Mouse (Mus musculus) kidney, embryonic 14.5 days (tissue): ENCODE data around the gene D430041D05Rik. TPM values are rescaled to one million over a fixed set of nuclear protein-coding genes. Genes with fewer than 3 reads are reported as not detected.

Experiments used
- ATAC-seq: fragments of 200-750 bp; cut with Nextera tagmentation; 2 replicates; pipeline ENCODE4 v1.8.0; 2017; ENCODE audit warnings: moderate number of reproducible peaks, mild to moderate bottlenecking, moderate TSS enrichment, moderate library complexity; ENCODE audit not compliant: low FRiP score, low TSS enrichment
- H3K27ac ChIP-seq: fragments of 300-500 bp; sonication (generic); 2 replicates; pipeline ENCODE4 v1.5.1; 2014; ENCODE audit warnings: low read depth, mild to moderate bottlenecking, low read length, moderate library complexity, mixed read lengths
- H3K27me3 ChIP-seq: fragments of 300-500 bp; sonication (generic); 2 replicates; pipeline ENCODE4 v1.6.1; 2014; ENCODE audit warnings: mild to moderate bottlenecking, low read length; ENCODE audit not compliant: control insufficient read depth, insufficient read depth
- H3K36me3 ChIP-seq: fragments of 300-500 bp; sonication (generic); 2 replicates; pipeline ENCODE4 v1.6.1; 2014; ENCODE audit warnings: low read length, mixed read lengths; ENCODE audit not compliant: control insufficient read depth, insufficient read depth
- H3K4me1 ChIP-seq: fragments of 300-500 bp; sonication (generic); 2 replicates; pipeline ENCODE4 v1.6.1; 2014; ENCODE audit warnings: low read length, mixed read lengths; ENCODE audit not compliant: control insufficient read depth, insufficient read depth
- H3K4me2 ChIP-seq: fragments of 300-500 bp; sonication (generic); replicated peaks from 2 replicates; pipeline ENCODE4 v1.6.1; 2014; ENCODE audit warnings: low read depth, mild to moderate bottlenecking, low read length
- H3K4me3 ChIP-seq: fragments of 300-500 bp; sonication (generic); 2 replicates; pipeline ENCODE4 v1.5.1; 2014; ENCODE audit warnings: mild to moderate bottlenecking, low read length
- H3K9ac ChIP-seq: fragments of 300-500 bp; sonication (generic); 2 replicates; pipeline ENCODE4 v1.6.1; 2014; ENCODE audit warnings: low read depth, mild to moderate bottlenecking, low read length, moderate library complexity
- H3K9me3 ChIP-seq: fragments of 300-500 bp; sonication (generic); 2 replicates; pipeline ENCODE4 v1.6.1; 2016; ENCODE audit warnings: low read length; ENCODE audit not compliant: control insufficient read depth
- WGBS: fragments of 180-500 bp; shearing (Covaris S2); extraction: QIAGEN DNeasy Blood & Tissue Kit; methylation state at CpG from one replicate; pipeline ENCODE4 v1.1.7; 2014; 5-methylcytosine and 5-hydroxymethylcytosine counted together
- polyA plus RNA-seq: library from polyadenylated mRNA; unstranded; fragments of >200 nt; fragmentation: Nextera tagmentation; extraction: Ambion mirVana; gene quantifications from 2 replicates; pipeline ENCODE4 v1.2.1, GENCODE M21; 2014

Gene D430041D05Rik
- polyA plus RNA-seq, 1 experiment from 2014 or later: 0.65 TPM

DNA sequence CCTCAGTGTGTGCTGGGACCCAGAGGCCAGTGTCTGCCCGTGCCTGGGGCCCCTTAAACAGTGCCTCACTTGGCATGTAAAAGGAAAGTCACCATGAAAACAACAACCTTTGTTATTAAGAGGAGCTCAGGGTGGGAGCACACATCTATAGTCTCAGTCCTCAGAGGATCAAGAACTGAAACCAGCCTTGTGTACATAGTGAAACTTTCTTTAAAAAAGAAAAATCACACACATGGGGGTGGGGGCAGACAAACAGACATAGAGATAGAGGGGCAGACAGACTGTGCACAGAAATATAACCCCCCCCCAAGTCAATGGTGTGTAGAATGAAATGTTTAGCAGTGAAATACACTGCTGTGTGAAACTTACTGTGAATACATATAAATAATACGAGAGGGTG is 16.0 kb downstream of the D430041D05Rik start:
- Histone ChIP-seq H3K4me2 (no peak overlapping the region), H3K36me3 (no peaks in the 10 kb centered on the region), H3K27ac (no peak overlapping the region), H3K9ac (no peak overlapping the region), H3K4me3 (no peak overlapping the region), H3K27me3 (no peaks in the 10 kb centered on the region), H3K4me1 (no peaks in the 10 kb centered on the region), H3K9me3 (no peaks in the 10 kb centered on the region)
- ATAC-seq: no peak
- WGBS: 79% methylated on average over 2 of the region's 2 CpGs

- H3K36me3 ChIP-seq: no peaks in the 10 kb centered on the region
- WGBS: 72% methylated on average over 4 of the region's 4 CpGs
- no peak overlapping the region for H3K4me2 ChIP-seq
- no peaks in the 10 kb centered on the region for H3K27me3 ChIP-seq
- H3K9ac ChIP-seq: no peak overlapping the region
- H3K4me1 ChIP-seq: no peaks in the 10 kb centered on the region
- H3K27ac ChIP-seq: no peak overlapping the region
- ATAC-seq: no peak
- H3K9me3 ChIP-seq: no peaks in the 10 kb centered on the region
- H3K4me3 ChIP-seq: no peak overlapping the region
Measured at GRCm38 (mm10) chr2:104392700-104393312, 18.0 kb downstream of the D430041D05Rik start.

DNA sequence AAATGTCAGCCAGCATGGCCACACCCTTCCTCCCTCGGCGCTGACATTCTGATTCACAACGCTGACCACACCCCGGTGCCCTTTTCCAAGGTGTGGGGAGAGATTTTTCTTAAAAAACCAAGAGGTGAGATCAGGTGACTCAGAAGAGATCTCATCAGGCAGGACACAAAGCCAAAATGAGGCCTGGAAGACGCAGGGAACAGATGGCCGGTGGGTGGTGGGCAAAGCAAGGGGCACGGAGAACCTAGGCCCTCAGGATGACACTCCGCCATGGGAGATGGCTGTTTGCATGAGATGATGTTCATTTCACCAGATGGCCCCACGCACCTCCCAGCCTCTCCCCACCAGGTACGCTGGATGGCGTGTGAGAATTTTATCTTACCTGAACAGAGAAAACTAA is 21.6 kb downstream of the D430041D05Rik start:
- Histone ChIP-seq H3K27ac (no peak overlapping the region), H3K4me1 (no peaks in the 10 kb centered on the region), H3K4me2 (no peak overlapping the region), H3K4me3 (no peak overlapping the region), H3K9me3 (no peaks in the 10 kb centered on the region), H3K36me3 (no peaks in the 10 kb centered on the region), H3K27me3 (no peaks in the 10 kb centered on the region), H3K9ac (no peak overlapping the region)
- ATAC-seq: no peak
- 93% methylated on average over 11 of the region's 11 CpGs for WGBS

DNA sequence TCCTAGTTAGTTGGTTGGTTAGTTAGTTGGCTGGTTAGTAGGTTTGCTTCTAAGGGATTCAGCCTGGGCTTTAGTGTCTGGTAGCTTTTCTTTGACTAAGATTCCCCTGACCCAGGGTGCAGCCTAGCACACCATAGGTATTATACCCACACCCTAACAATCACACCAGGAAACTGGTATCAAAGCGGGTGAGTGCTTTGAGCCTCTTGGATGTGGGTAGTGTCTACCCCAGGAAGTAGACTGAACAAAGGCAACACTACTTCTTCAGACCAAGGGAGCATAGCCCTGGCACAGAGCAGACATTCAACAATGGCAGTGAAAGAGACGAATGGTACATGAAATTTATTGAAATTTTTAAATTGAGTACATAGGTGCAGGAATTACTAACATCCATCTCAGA is 24.9 kb downstream of the D430041D05Rik start:
- H3K27ac ChIP-seq: no peak overlapping the region
- H3K4me3 ChIP-seq: no peak overlapping the region
- no peaks in the 10 kb centered on the region for H3K36me3 ChIP-seq
- H3K4me1 ChIP-seq: no peaks in the 10 kb centered on the region
- WGBS: 78% methylated on average over 2 of the region's 2 CpGs
- H3K27me3 ChIP-seq: no peaks in the 10 kb centered on the region
- no peak overlapping the region for H3K4me2 ChIP-seq
- no peak for ATAC-seq
- H3K9ac ChIP-seq: no peak overlapping the region
- no peaks in the 10 kb centered on the region for H3K9me3 ChIP-seq

DNA sequence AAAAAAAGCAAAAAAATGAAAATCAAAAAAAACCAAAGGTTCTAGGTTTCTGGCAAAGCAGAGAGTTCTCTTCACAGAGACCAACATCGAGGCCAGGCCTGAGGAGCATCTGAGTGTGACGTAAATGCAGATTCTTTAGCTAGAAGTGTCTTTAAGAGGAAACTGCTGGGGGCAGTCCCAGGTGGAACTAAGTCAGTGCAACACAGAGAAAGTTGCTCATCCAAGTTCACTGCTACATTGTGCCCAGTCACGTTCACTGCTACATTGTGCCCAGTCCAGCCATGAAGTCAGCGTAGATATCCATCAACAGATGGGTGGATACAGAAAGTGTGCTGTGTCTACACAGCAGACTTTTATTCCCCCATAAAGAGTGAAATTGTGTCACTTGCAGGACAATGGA is 27.2 kb downstream of the D430041D05Rik start:
- Histone ChIP-seq H3K36me3 (no peaks in the 10 kb centered on the region), H3K4me2 (no peak overlapping the region), H3K4me3 (no peak overlapping the region), H3K27me3 (peaks cover 4% of the 10 kb centered on the region; the same call in 1 of the 2 replicates), H3K4me1 (no peaks in the 10 kb centered on the region), H3K27ac (no peak overlapping the region), H3K9ac (no peak overlapping the region), H3K9me3 (no peaks in the 10 kb centered on the region)
- ATAC-seq: no peak
- WGBS: 87% methylated on average over 4 of the region's 4 CpGs

DNA sequence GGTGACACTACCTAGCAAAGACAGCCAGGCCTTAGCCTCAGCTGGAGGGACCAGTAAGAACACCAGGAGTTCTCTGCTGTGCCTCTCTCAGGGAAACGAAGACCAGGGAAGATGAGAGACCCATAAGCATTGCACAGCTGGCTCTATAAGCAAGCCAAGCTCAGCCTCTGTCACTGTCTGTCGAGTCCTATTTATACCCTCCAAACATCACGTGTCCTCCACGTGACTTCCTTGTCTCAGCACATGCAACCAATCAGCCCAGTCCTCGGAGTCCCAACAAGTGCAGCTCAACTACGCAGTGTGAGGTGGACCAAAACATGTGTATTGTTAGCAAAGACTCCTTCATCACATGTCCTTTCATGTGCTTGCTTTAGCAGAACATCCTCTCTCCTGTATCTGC is 28.0 kb downstream of the D430041D05Rik start:
- no peak overlapping the region for H3K4me2 ChIP-seq
- H3K9ac ChIP-seq: no peak overlapping the region
- 90% methylated on average over 6 of the region's 6 CpGs for WGBS
- no peaks in the 10 kb centered on the region for H3K9me3 ChIP-seq
- H3K27me3 ChIP-seq: peaks cover 4% of the 10 kb centered on the region; the same call in 1 of the 2 replicates
- H3K36me3 ChIP-seq: no peaks in the 10 kb centered on the region
- no peak overlapping the region for H3K4me3 ChIP-seq
- no peak overlapping the region for H3K27ac ChIP-seq
- no peak for ATAC-seq
- no peaks in the 10 kb centered on the region for H3K4me1 ChIP-seq

GRCm38 (mm10) chr2:104379304-104379703 is 31.5 kb downstream of the D430041D05Rik start:
- Histone ChIP-seq H3K4me3 (no peak overlapping the region), H3K9ac (no peak overlapping the region), H3K36me3 (no peaks in the 10 kb centered on the region), H3K4me1 (no peaks in the 10 kb centered on the region), H3K27ac (no peak overlapping the region), H3K4me2 (no peak overlapping the region), H3K27me3 (peaks cover 4% of the 10 kb centered on the region; the same call in 1 of the 2 replicates), H3K9me3 (no peaks in the 10 kb centered on the region)
- no peak for ATAC-seq
- 27% methylated on average over 7 of the region's 7 CpGs for WGBS

GRCm38 (mm10) chr2:104378791-104379190 is 32.0 kb downstream of the D430041D05Rik start:
- WGBS: 26% methylated on average over 3 of the region's 3 CpGs
- no peak overlapping the region for H3K27ac ChIP-seq
- H3K9me3 ChIP-seq: no peaks in the 10 kb centered on the region
- H3K36me3 ChIP-seq: no peaks in the 10 kb centered on the region
- peaks cover 4% of the 10 kb centered on the region; the same call in 1 of the 2 replicates for H3K27me3 ChIP-seq
- no peak for ATAC-seq
- H3K4me3 ChIP-seq: no peak overlapping the region
- H3K4me1 ChIP-seq: no peaks in the 10 kb centered on the region
- H3K4me2 ChIP-seq: no peak overlapping the region
- H3K9ac ChIP-seq: no peak overlapping the region

- no peak for ATAC-seq
- peaks cover 4% of the 10 kb centered on the region; the same call in 1 of the 2 replicates for H3K27me3 ChIP-seq
- WGBS: 76% methylated on average over 2 of the region's 2 CpGs
Measured at GRCm38 (mm10) chr2:104377990-104378389, 32.8 kb downstream of the D430041D05Rik start.

More at GRCm38 (mm10) chr2:104377990-104378389, 32.8 kb downstream of the D430041D05Rik start:
- Histone ChIP-seq H3K9ac (no peak overlapping the region), H3K27ac (no peak overlapping the region), H3K4me1 (no peaks in the 10 kb centered on the region), H3K9me3 (no peaks in the 10 kb centered on the region), H3K4me3 (no peak overlapping the region), H3K36me3 (no peaks in the 10 kb centered on the region), H3K4me2 (no peak overlapping the region)
